Mouse (Mus musculus) adrenal gland, adult (tissue): Measurements from ENCODE around the gene Plcb2.

Experiments
- DNase-seq, 2 experiments: peaks; one replicate each; pipeline ENCODE4 v3.0.0; 2022 to 2023; ENCODE audit warnings: low spot score in 1 of 2; ENCODE audit not compliant: inconsistent age in 2 of 2

The Plcb2 gene

DNA sequence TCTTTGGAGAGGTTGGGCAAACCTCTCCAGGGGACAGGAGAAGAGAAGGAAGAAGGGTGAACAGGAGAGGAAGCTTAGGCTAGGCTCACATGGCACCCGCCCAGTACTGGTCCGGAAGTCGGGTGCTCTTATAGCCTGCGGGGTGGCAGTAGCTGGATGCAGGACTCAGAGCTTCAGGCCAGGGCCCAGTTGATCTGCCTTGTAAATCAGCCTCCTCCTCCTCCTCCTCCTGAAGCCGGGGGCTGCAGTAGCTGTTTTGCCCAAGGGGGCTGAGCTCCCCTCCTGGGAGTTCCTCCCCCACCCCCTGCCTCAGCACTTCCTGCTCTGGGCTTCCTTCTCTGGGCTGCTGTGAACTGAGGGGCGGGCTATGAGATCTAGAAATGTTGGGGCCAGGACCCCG is at the start of gene Plcb2:
Plcb2 (minus strand) TSS at position 102 of the 400 bp plus-strand sequence.
- peak in 1 of 2 experiments; percentile 33 for DNase-seq

DNA sequence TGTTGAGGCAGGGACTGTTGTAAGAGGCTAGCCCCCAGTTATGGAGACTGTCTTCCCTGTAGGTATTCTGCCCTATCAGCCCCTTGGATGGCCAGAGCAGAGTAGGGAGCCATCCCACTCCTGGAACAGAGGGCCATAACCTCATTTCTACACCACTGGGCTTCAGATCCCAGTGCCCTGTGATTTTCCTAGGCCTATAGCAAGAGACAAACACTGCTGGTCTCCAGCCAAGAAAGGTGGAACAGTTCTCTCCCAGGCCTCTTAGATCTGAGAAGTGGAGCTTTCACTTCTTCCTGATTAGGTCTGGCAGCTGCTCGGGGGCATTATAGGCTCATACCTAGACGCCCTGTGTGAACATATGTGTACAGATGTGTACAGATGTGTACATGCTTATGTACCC is 48.1 kb upstream of the Plcb2 start:
- no peak for DNase-seq

DNA sequence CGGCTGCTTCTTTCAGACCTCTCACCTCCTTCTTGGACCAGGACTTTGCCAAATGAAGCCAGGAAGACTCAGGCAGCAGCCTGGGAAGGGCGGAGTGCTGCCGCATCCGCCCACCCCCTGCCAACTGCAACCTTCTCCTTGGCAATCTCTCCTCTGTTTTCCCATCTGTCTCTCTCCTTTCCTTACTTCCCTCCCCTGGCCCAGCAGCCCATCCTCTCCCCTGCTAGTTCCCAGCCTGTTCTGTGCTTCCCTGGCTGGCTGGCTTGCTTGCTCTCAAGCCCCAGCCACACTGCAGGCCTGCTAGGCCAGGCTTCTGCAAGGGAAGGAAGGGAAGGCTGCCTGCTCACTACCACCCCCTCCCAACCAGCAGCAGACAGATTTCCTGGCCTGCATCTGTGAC is 47.6 kb upstream of the Plcb2 start:
- no peak for DNase-seq

- DNase-seq = no peak
Measured at GRCm38 (mm10) chr2:118775396-118775795, 47.2 kb upstream of the Plcb2 start.

DNA sequence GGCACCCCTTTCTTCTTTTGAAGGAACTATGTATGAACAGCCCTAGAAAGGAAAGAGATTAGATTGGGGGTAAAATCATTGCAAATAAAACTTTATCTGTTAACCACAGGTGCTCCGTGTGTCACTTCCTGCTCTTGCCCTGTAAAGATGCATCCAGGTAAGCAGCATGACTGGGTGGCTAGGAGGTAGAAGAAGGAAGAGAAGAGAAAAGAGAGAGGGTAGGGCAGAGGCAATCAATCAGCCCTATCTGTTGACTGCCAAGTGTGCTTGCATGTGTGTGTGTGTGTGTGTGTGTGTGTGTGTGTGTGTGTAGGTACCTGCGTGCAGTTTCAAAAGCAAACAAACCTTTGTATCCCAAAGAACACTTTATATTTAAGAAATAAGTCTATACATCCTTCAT is 46.3 kb upstream of the Plcb2 start:
- DNase-seq = no peak

DNA sequence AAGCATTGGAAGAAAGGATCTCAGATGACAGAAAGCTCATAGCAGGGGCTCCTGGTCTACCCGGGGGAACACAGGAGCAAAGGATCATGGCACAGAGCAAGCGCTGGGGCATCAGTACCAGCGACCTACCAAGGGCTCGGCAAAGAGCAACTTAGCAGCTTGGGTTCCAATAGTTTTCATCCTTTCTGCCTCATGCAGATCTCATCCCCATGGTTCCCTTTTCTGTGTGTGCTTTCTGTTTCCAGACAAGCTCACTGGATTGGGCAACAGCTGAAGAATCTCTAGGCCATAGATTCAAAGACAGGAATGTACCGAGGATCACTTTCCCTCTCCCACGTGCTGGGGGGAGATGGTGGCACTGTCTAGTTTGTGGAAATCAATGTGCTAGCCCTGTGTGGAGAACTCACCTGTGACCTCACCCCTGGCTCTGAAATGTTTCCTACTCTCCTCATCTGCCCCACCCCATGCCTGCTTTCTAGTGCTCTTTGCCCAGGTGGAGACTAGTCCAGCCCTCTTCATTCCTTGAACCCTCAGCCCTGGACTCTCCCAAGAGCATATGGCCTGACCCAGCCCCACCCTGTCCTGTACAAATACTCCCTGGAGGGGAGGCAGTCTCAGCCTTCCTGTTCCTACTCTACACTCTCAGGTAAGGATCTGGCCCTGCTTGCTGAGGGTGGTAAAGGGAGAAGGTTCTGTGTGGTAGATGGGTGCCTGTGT is 44.1 kb upstream of the Plcb2 start, which contains the start of gene Phgr1:
Phgr1 (plus strand) TSS at position 612 of the 717 bp plus-strand sequence.
- DNase-seq = no peak

DNA sequence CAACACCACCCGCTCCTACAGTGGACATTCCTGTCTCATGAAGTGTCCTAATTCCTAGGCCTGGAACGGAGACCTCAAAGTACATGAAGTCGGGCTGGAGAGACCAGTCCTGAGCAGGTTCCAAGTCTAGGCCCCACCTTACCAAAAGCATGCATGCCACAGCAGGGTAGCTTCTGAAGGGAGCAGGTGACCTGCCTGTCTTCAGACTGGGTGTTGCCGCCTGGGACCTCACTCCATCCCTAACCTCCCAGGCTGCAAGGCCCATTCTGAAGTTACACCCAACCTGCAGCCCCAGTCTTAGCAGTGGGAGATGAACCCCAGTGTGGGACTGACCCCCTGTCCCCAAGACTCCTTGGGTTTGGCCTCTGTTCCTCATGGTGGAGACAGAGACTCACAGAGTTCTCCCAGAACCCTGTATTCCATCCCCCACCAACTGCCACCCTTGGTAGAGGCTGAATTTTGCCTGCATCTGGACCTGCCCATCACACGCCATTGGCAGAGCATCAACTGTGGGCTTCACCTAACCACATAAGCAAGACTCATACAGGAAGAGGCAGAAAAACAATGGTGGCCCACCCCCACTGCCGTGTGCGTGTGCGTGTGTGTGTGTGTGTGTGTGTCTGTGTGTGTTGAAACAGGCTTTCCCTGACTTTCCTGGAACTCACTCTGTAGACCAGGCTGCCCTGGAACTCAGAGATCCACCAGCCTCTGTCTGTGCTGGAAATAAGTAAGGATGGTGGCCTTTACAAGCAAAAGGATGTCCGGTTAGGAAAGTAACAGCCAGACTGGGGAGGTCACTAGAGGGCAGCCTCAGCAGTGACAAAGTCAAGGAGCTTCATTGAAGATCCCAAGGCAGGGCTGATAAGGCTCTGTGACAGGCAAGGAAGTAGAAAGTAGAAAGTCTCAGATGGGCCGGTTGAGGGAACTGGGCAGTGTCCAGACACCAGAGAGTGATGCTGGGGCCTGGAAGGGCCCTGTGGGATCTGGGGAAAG is 38.1 kb upstream of the Plcb2 start:
- DNase-seq = peak in 1 of 2 experiments; percentile 57

GRCm38 (mm10) chr2:118764875-118765274 is 36.6 kb upstream of the Plcb2 start:
- DNase-seq = no peak

GRCm38 (mm10) chr2:118764094-118764831 is 36.0 kb upstream of the Plcb2 start:
- peak; percentile 47 to 85 for DNase-seq

DNA sequence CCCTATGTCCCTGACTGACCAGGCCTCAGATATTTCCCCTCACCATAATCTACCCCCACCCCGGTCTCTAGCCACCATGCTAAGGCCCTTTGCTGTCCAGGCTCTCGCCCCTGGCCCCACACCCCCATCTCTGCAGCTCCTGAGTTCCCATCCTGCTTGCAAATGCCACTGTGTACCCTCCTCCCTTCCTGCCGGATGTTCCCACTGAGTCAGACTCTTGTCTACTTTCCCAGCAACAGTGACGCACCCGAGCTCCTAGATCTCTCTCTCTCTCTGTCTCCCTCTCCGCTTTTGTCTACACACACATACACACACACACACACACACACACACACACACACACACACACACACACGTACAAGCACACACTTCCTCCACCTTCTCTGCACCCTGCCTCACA is 35.2 kb upstream of the Plcb2 start:
- peak; percentile 51 to 67 for DNase-seq

- DNase-seq = no peak
Measured at GRCm38 (mm10) chr2:118762784-118763148, 34.5 kb upstream of the Plcb2 start.

DNA sequence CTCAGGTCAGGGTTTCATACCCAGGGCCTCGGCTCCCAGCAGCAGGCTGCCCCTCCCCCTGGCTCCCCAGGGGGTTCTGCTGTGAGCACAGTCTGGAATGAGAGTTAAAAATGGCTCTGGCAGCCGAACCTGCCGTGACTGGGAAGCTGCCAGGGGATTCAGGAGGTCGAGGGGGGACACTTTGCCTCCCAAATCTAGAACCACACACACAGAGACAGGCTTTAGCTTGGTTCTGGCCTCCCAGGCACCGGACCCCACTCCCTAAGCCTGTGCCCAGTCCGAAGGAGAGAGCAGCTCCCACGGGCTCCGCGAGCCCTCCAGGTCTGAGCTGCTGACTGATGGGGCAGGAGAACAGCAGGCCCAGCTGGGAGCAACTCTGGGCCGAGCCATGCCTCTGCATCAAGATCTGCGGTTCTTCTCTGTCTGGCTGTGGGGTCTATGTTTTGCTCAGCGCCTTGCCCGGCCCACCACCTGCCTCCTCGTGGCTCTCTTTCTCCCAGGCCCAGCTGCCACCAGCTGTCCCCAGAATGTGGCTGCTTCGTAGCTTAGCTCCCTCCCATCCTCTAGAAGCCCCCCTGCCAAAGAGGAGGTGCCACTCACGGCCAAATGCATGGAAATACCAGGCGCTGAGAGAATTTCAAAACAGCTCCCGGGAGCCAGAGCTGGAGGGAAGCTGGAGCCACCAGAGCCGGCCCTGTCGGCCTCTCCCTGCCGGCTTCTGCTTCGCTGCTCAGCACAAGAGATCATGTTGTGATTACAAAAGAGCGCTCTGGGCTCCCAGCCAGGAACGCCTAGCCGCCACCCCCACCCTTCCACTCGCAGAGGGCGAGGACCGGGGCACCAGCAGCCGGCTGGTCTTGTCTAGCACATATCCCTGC is 33.9 kb upstream of the Plcb2 start, which contains the start of gene Ccdc9b:
Ccdc9b (minus strand) TSS at position 756 of the 878 bp plus-strand sequence.
- peak; percentile 94 to 98 for DNase-seq

GRCm38 (mm10) chr2:118761358-118761757 is 33.1 kb upstream of the Plcb2 start:
- DNase-seq = no peak

- DNase-seq = peak in 1 of 2 experiments; percentile 58
Measured at GRCm38 (mm10) chr2:118760311-118761025, 32.2 kb upstream of the Plcb2 start.

GRCm38 (mm10) chr2:118759828-118760227 is 31.6 kb upstream of the Plcb2 start:
- peak in 1 of 2 experiments; percentile 70 for DNase-seq

GRCm38 (mm10) chr2:118756103-118756502 is 27.9 kb upstream of the Plcb2 start:
- no peak for DNase-seq

- DNase-seq = no peak
Measured at GRCm38 (mm10) chr2:118755407-118755806, 27.2 kb upstream of the Plcb2 start.

DNA sequence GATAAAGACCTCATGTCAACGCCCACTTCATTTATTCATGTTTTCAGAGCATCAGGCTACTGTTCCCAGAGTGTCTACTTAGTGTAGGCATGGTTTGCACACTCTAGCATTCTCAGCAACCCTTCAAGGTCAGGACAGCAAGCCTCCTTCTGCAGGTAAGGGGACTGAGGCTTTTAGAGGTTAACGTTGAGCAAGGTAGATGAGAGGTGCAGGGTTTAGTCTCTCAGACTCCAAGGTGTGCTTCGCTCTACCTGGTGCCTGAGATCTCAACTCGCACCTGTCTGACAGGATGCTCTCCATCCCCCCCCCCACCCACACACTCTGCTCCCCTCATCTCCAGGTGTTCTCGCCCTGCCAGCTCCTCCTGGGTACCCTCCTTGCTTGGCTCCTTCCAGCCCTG is 25.9 kb upstream of the Plcb2 start:
- DNase-seq = no peak

GRCm38 (mm10) chr2:118752792-118753108 is 24.5 kb upstream of the Plcb2 start:
- DNase-seq = no peak
